Mouse (Mus musculus): ENCODE measurements at regions not wholly inside any gene's neighbourhood (a gene's known extent, or its start where the extent isn't known, plus 50 kb on each side); places are given as distances from the start of the nearest gene placed in this dataset.

DNA sequence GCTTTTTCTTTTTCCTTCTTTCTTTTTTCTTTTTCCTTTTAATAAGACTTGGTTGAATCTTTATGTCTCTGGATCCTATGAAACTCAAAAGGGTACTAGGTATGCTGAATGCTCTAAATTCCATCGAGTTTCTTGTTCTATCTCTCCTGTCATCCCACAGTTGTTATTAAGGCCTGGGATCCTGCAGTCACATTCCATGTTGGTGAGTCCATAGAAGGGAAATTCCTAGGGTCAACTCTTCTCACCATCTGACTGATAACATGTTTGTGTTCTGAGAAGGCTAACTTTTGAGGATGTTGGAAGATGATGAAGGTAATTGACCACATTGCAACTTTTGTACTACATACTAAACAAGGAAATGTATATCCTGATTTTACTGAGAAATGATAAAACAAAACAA, 210.5 kb upstream of the Marcks start:
- no peak for TF ChIP-seq CTCF (conservative IDR thresholded peaks at IDR 0.05; ENCODE audit: insufficient read depth, insufficient read length, low read depth, low read length)
- TF ChIP-seq POLR2A (IDR thresholded peaks at IDR 0.05; ENCODE audit: low read depth, low read length): no peak

All from kidney, adult 2 months (tissue).